Comparison of ENCODE assay signal across 11 mouse cellular contexts in the genomic region with DNA sequence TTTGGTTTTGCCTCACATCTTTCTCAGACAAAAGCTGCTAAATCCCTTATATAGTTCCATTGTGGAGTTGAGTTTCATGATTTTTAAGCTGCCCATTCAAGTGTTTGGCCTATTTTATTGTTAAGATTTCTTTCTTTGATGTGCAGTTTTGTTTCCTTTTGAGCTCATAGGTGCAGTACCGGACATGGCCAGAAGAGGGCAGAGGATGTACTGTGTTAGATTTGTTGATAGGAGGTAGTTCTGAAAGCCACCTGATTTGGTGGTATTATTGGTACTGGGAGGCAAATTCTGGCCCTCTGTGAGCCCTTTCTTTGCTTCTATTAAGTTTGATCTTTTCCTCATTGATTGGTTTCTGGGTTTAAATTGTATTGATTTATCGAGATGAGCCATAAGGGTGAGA. TPM values are rescaled to one million over a fixed set of nuclear protein-coding genes. Genes with fewer than 3 reads are reported as not detected.
DNase-seq lines count a peak whose midpoint lies in the region; ATAC-seq and TF ChIP-seq lines count a peak whose summit lies in the region.
"Not testable (repeated sequence)": the region's sequence is repeated elsewhere in the genome, so short reads cannot be mapped to it uniquely, and the experiment has no call there.
"Had no signal": no experiment of that assay in that cellular context is flagged by ENCODE, and none has a peak within 500 bp of the region (broad histone marks: within the 10 kb centered on the region; RNA-seq: fewer than 3 reads in every experiment).

No protein-coding gene starts in this region.

- WGBS in thymus, adult 2 months: 50% methylated on average over 2 of the region's 2 CpGs

- TF ChIP-seq CTCF in thymus, adult 2 months (IDR thresholded peaks at IDR 0.05; ENCODE audit: borderline replicate concordance, control insufficient read depth, extremely low read depth, insufficient read depth, low read length, poor library complexity): not testable (repeated sequence)

- H3K27ac ChIP-seq in thymus, adult 2 months (ENCODE audit: control insufficient read depth, insufficient read depth, low read length): not testable (repeated sequence)

- not testable (repeated sequence) for H3K36me3 ChIP-seq in thymus, adult 2 months (ENCODE audit: control insufficient read depth, insufficient read depth, low read length)

- intact Hi-C loops in heart, postnatal 10 days (cut with DNase I); left cerebral cortex, postnatal 4 days (cut with DNase I): not testable (repeated sequence)

- peak; percentile 1 for DNase-seq in A20 (ENCODE audit: low read depth, low spot score)
- peak; percentile 65 to 66 for DNase-seq in adrenal gland, postnatal 36 days
- peak; percentile 37 to 62 for DNase-seq in heart, postnatal 10 days
- DNase-seq in kidney, postnatal 4 days: peak; percentile 74 to 82
- DNase-seq in left cerebral cortex, postnatal 4 days: peak; percentile 50
- DNase-seq in natural killer cell, adult 2 months (ENCODE audit: low spot score in 2 of 2): peak; percentile 32 to 34
- DNase-seq in thymus, adult 2 months: peak; percentile 57

- not testable (repeated sequence) for H3K27me3 ChIP-seq in thymus, adult 2 months (ENCODE audit: control insufficient read depth, insufficient read depth, low read length)

- H3K4me3 ChIP-seq in thymus, adult 2 months (ENCODE audit: control insufficient read depth, insufficient read depth, low read length): not testable (repeated sequence)

- peak; percentile 67; the same call in 1 of the 2 replicates for ATAC-seq in frontal cortex, adult (ENCODE audit: low TSS enrichment)

- not testable (repeated sequence) for H3K4me1 ChIP-seq in thymus, adult 2 months (replicated peaks; ENCODE audit: control insufficient read depth, insufficient read depth, low read length)

- not testable (repeated sequence) for TF ChIP-seq POLR2A in thymus, adult 2 months (IDR thresholded peaks at IDR 0.05; ENCODE audit: control insufficient read depth, extremely low read depth, insufficient read depth, low read length, poor library complexity)

RNA-seq across cellular contexts. Expression of a gene that starts 7.8 kb away (rescaled TPM):
- total RNA-seq in adrenal gland, postnatal 36 days (2021): 100 to 1,000 TPM; 124 to 144 TPM
- total RNA-seq in heart, postnatal 10 days (2021): 10 to 100 TPM; 30.4 to 34.3 TPM
- 100 to 1,000 TPM; 154 to 169 TPM for total RNA-seq in left cerebral cortex, postnatal 4 days (2021)
- polyA plus RNA-seq in thymus, adult 2 months (2012; rRNA removed): 14.9 and 16.3 TPM in 2 replicates

RNA-seq across cellular contexts. Expression of a gene that starts 8.8 kb away (rescaled TPM):
- not detected for total RNA-seq in adrenal gland, postnatal 36 days (2021)
- not detected for total RNA-seq in heart, postnatal 10 days (2021)
- total RNA-seq in left cerebral cortex, postnatal 4 days (2021): not detected
- polyA plus RNA-seq in thymus, adult 2 months (2012; rRNA removed): not detected in 2 replicates
- total RNA-seq: gastrocnemius, postnatal 25 days had no signal
- polyA plus RNA-seq: lung, embryonic 16.5 days; urinary bladder, adult 2 months had no signal

RNA-seq across cellular contexts. Expression of a gene that starts 43.5 kb away (rescaled TPM):
- total RNA-seq in adrenal gland, postnatal 36 days (2021): 100 to 1,000 TPM; 161 to 191 TPM
- total RNA-seq in heart, postnatal 10 days (2021): 100 to 1,000 TPM; 223 to 237 TPM
- total RNA-seq in left cerebral cortex, postnatal 4 days (2021): 100 to 1,000 TPM; 238 to 300 TPM
- polyA plus RNA-seq in thymus, adult 2 months (2012; rRNA removed): 88.5 and 113 TPM in 2 replicates

Comparison
In these comparisons a context has a peak if more than half of its experiments do, and no peak if none do; other contexts are left out.
1. DNase-seq: peak in every context shown above with its lines; median percentile 78 in kidney, postnatal 4 days; 66 in adrenal gland, postnatal 36 days; 57 in thymus, adult 2 months; 50 in left cerebral cortex, postnatal 4 days; 50 in heart, postnatal 10 days; 33 in natural killer cell, adult 2 months; 1 in A20.